Mouse (Mus musculus) heart, embryonic 12.5 days (tissue): Measurements from ENCODE around the gene Pam. TPM values are rescaled to one million over a fixed set of nuclear protein-coding genes. Genes with fewer than 3 reads are reported as not detected.

ENCODE experiments used
- ATAC-seq: fragments of 200-750 bp; cut with Nextera tagmentation; 2 replicates; pipeline ENCODE4 v1.8.0; 2017; ENCODE audit warnings: moderate TSS enrichment, moderate library complexity; ENCODE audit not compliant: insufficient number of reproducible peaks, low FRiP score
- H3K27ac ChIP-seq: fragments of 300-500 bp; sonication (generic); 2 replicates; pipeline ENCODE4 v1.5.1; 2016; ENCODE audit warnings: mild to moderate bottlenecking, moderate library complexity; ENCODE audit not compliant: poor library complexity, severe bottlenecking
- H3K27me3 ChIP-seq: fragments of 300-500 bp; sonication (generic); replicated peaks from 2 replicates; pipeline ENCODE4 v1.6.1; 2016; ENCODE audit warnings: mild to moderate bottlenecking, moderate library complexity
- H3K36me3 ChIP-seq: fragments of 300-500 bp; sonication (generic); 2 replicates; pipeline ENCODE4 v1.6.1; 2016; ENCODE audit warnings: mild to moderate bottlenecking, moderate library complexity
- H3K4me1 ChIP-seq: fragments of 300-500 bp; sonication (generic); replicated peaks from 2 replicates; pipeline ENCODE4 v1.6.1; 2016; ENCODE audit warnings: mild to moderate bottlenecking
- H3K4me2 ChIP-seq: fragments of 300-500 bp; sonication (generic); 2 replicates; pipeline ENCODE4 v1.6.1; 2016; ENCODE audit warnings: mild to moderate bottlenecking, moderate library complexity
- H3K4me3 ChIP-seq: fragments of 300-500 bp; sonication (generic); 2 replicates; pipeline ENCODE4 v1.5.1; 2016; ENCODE audit warnings: mild to moderate bottlenecking
- H3K9ac ChIP-seq: fragments of 300-500 bp; sonication (generic); 2 replicates; pipeline ENCODE4 v1.6.1; 2016; ENCODE audit warnings: mild to moderate bottlenecking, moderate library complexity
- H3K9me3 ChIP-seq: fragments of 300-500 bp; sonication (generic); replicated peaks from 2 replicates; pipeline ENCODE4 v1.6.1; 2016; ENCODE audit warnings: mild to moderate bottlenecking, moderate library complexity
- WGBS: fragments of 180-500 bp; shearing (Covaris S2); methylation state at CpG from one replicate; pipeline ENCODE4 v1.1.7; 2016; 5-methylcytosine and 5-hydroxymethylcytosine counted together
- polyA plus RNA-seq: library from polyadenylated mRNA; unstranded; fragments of >200 nt; fragmentation: Nextera tagmentation; extraction: Ambion mirVana; gene quantifications from 2 replicates; pipeline ENCODE4 v1.2.1, GENCODE M21; 2016

Pam gene
- polyA plus RNA-seq, 1 experiment from 2014 or later = 393 TPM

- 83% methylated on average over 4 of the region's 4 CpGs for WGBS
- no peak for ATAC-seq
- no peaks in the 10 kb centered on the region for H3K27me3 ChIP-seq
- H3K36me3 ChIP-seq = peaks cover 12% of the 10 kb centered on the region
- H3K4me3 ChIP-seq = no peak overlapping the region
- no peaks in the 10 kb centered on the region for H3K9me3 ChIP-seq
- no peak overlapping the region for H3K9ac ChIP-seq
- H3K27ac ChIP-seq = no peak overlapping the region
- peaks cover 10% of the 10 kb centered on the region; the same call in 1 of the 2 replicates for H3K4me1 ChIP-seq
- H3K4me2 ChIP-seq = no peak overlapping the region
Observed at GRCm38 (mm10) chr1:97931220-97931619, 164.2 kb downstream of the Pam start.

- no peak overlapping the region for H3K4me3 ChIP-seq
- no peaks in the 10 kb centered on the region for H3K9me3 ChIP-seq
- no peak overlapping the region for H3K9ac ChIP-seq
- no peaks in the 10 kb centered on the region for H3K27me3 ChIP-seq
- H3K36me3 ChIP-seq = peaks cover 16% of the 10 kb centered on the region
- peaks cover 10% of the 10 kb centered on the region; the same call in 1 of the 2 replicates for H3K4me1 ChIP-seq
- no peak overlapping the region for H3K27ac ChIP-seq
- no peak overlapping the region for H3K4me2 ChIP-seq
- WGBS = 59% methylated on average over 4 of the region's 4 CpGs
- no peak for ATAC-seq
Observed at GRCm38 (mm10) chr1:97929415-97930028, 165.9 kb downstream of the Pam start.

GRCm38 (mm10) chr1:97926789-97927188 lies 168.7 kb downstream of the Pam start:
- ATAC-seq = no peak
- no peak overlapping the region for H3K9ac ChIP-seq
- H3K27ac ChIP-seq = no peak overlapping the region
- H3K27me3 ChIP-seq = no peaks in the 10 kb centered on the region
- H3K36me3 ChIP-seq = peaks cover 20% of the 10 kb centered on the region
- peaks cover 16% of the 10 kb centered on the region for H3K4me1 ChIP-seq
- H3K4me3 ChIP-seq = no peak overlapping the region
- H3K9me3 ChIP-seq = no peaks in the 10 kb centered on the region
- no peak overlapping the region for H3K4me2 ChIP-seq
- WGBS = 74% methylated on average over 7 of the region's 7 CpGs

- Histone ChIP-seq H3K9ac (no peak overlapping the region), H3K27me3 (no peaks in the 10 kb centered on the region), H3K36me3 (peaks cover 22% of the 10 kb centered on the region), H3K27ac (no peak overlapping the region), H3K9me3 (no peaks in the 10 kb centered on the region), H3K4me2 (no peak overlapping the region), H3K4me1 (peaks cover 17% of the 10 kb centered on the region), H3K4me3 (no peak overlapping the region)
- WGBS = 86% methylated on average over 2 of the region's 2 CpGs
- no peak for ATAC-seq
Observed at GRCm38 (mm10) chr1:97926017-97926540, 169.4 kb downstream of the Pam start.

- H3K36me3 ChIP-seq = peaks cover 29% of the 10 kb centered on the region
- H3K4me2 ChIP-seq = no peak overlapping the region
- no peaks in the 10 kb centered on the region for H3K9me3 ChIP-seq
- peaks cover 17% of the 10 kb centered on the region for H3K4me1 ChIP-seq
- 65% methylated on average over 6 of the region's 6 CpGs for WGBS
- H3K27ac ChIP-seq = no peak overlapping the region
- no peak overlapping the region for H3K4me3 ChIP-seq
- H3K27me3 ChIP-seq = no peaks in the 10 kb centered on the region
- ATAC-seq = no peak
- H3K9ac ChIP-seq = no peak overlapping the region
Observed at GRCm38 (mm10) chr1:97922395-97922794, 173.1 kb downstream of the Pam start.

GRCm38 (mm10) chr1:97921886-97922285 lies 173.6 kb downstream of the Pam start:
- Histone ChIP-seq H3K27me3 (no peaks in the 10 kb centered on the region), H3K27ac (no peak overlapping the region), H3K4me1 (peaks cover 13% of the 10 kb centered on the region), H3K4me3 (no peak overlapping the region), H3K4me2 (no peak overlapping the region), H3K9me3 (no peaks in the 10 kb centered on the region), H3K9ac (no peak overlapping the region), H3K36me3 (peaks cover 29% of the 10 kb centered on the region)
- 68% methylated on average over 1 of the region's 1 CpGs for WGBS
- no peak for ATAC-seq

- peak; percentile 57; the same call in 1 of the 2 replicates for ATAC-seq
Observed at GRCm38 (mm10) chr1:97918495-97918894, 177.0 kb downstream of the Pam start.

GRCm38 (mm10) chr1:97916971-97917234 lies 178.5 kb downstream of the Pam start:
- Histone ChIP-seq H3K4me3 (no peak overlapping the region), H3K9ac (no peak overlapping the region), H3K27me3 (no peaks in the 10 kb centered on the region), H3K4me1 (peaks cover 6% of the 10 kb centered on the region), H3K36me3 (peaks cover 31% of the 10 kb centered on the region), H3K4me2 (no peak overlapping the region), H3K9me3 (no peaks in the 10 kb centered on the region), H3K27ac (no peak overlapping the region)
- WGBS = 78% methylated on average over 2 of the region's 2 CpGs
- no peak for ATAC-seq

More at GRCm38 (mm10) chr1:97918495-97918894, 177.0 kb downstream of the Pam start:
- Histone ChIP-seq H3K9ac (no peak overlapping the region), H3K4me2 (no peak overlapping the region), H3K36me3 (peaks cover 28% of the 10 kb centered on the region), H3K27ac (no peak overlapping the region), H3K4me3 (no peak overlapping the region), H3K27me3 (no peaks in the 10 kb centered on the region), H3K9me3 (no peaks in the 10 kb centered on the region), H3K4me1 (peaks cover 13% of the 10 kb centered on the region)
- 57% methylated on average over 8 of the region's 8 CpGs for WGBS

- WGBS = 75% methylated on average over 12 of the region's 12 CpGs
- Histone ChIP-seq H3K36me3 (peaks cover 29% of the 10 kb centered on the region), H3K4me3 (no peak overlapping the region), H3K27me3 (no peaks in the 10 kb centered on the region), H3K9ac (no peak overlapping the region), H3K9me3 (no peaks in the 10 kb centered on the region), H3K4me1 (peaks cover 3% of the 10 kb centered on the region; the same call in 1 of the 2 replicates), H3K27ac (no peak overlapping the region), H3K4me2 (no peak overlapping the region)
- ATAC-seq = no peak
Observed at GRCm38 (mm10) chr1:97916218-97916970, 179.1 kb downstream of the Pam start.

- Histone ChIP-seq H3K4me3 (no peak overlapping the region), H3K27me3 (no peaks in the 10 kb centered on the region), H3K9ac (no peak overlapping the region), H3K27ac (no peak overlapping the region), H3K4me1 (peaks cover 3% of the 10 kb centered on the region; the same call in 1 of the 2 replicates), H3K9me3 (no peaks in the 10 kb centered on the region), H3K4me2 (no peak overlapping the region), H3K36me3 (peaks cover 31% of the 10 kb centered on the region)
- 84% methylated on average over 10 of the region's 10 CpGs for WGBS
- no peak for ATAC-seq
Observed at GRCm38 (mm10) chr1:97915726-97916125, 179.7 kb downstream of the Pam start.

- H3K27ac ChIP-seq = no peak overlapping the region
Observed at GRCm38 (mm10) chr1:97910874-97911273, 184.6 kb downstream of the Pam start.

More at GRCm38 (mm10) chr1:97910874-97911273, 184.6 kb downstream of the Pam start:
- H3K36me3 ChIP-seq = peaks cover 33% of the 10 kb centered on the region
- H3K4me2 ChIP-seq = no peak overlapping the region
- 80% methylated on average over 10 of the region's 10 CpGs for WGBS
- H3K9me3 ChIP-seq = no peaks in the 10 kb centered on the region
- no peaks in the 10 kb centered on the region for H3K4me1 ChIP-seq
- no peak overlapping the region for H3K9ac ChIP-seq
- H3K4me3 ChIP-seq = no peak overlapping the region
- H3K27me3 ChIP-seq = no peaks in the 10 kb centered on the region
- no peak for ATAC-seq
